Mouse (Mus musculus) olfactory bulb, adult 2 months (tissue): Measurements from ENCODE around the gene Cdyl. TPM values are rescaled to one million over a fixed set of nuclear protein-coding genes. Genes with fewer than 3 reads are reported as not detected.
A peak's percentile ranks its signal among the peaks of the same experiment; 100 is the strongest.

Experiments used
- H3K27ac ChIP-seq: fragments of 200-500 bp; 2 replicates; pipeline ENCODE4 v1.5.1; 2012; ENCODE audit warnings: low read depth, low read length; ENCODE audit not compliant: insufficient read depth
- H3K4me1 ChIP-seq: fragments of 200-500 bp; 2 replicates; pipeline ENCODE4 v1.6.1; 2012; ENCODE audit warnings: low read length; ENCODE audit not compliant: control insufficient read depth, insufficient read depth
- H3K4me3 ChIP-seq: fragments of 200-500 bp; 2 replicates; pipeline ENCODE4 v1.5.1; 2012; ENCODE audit warnings: mild to moderate bottlenecking, low read depth, low read length, moderate library complexity; ENCODE audit not compliant: insufficient read depth
- CTCF ChIP-seq: fragments of 200-500 bp; IDR thresholded peaks from 2 replicates; pipeline ENCODE4 v1.5.1; 2012; ENCODE audit warnings: low read depth, mild to moderate bottlenecking, low read length, moderate library complexity; ENCODE audit not compliant: insufficient read depth
- POLR2A ChIP-seq: fragments of 200-500 bp; IDR thresholded peaks from 2 replicates; pipeline ENCODE4 v1.6.1; 2012; ENCODE audit warnings: mild to moderate bottlenecking, low read depth, low read length, moderate library complexity; ENCODE audit not compliant: insufficient read depth
- WGBS: fragments of 180-500 bp; shearing (Covaris S2); methylation state at CpG from one replicate; pipeline ENCODE4 v1.1.7; 2018; 5-methylcytosine and 5-hydroxymethylcytosine counted together
- polyA plus RNA-seq: library from polyadenylated mRNA; stranded (reverse); fragments of >200 nt; gene quantifications from 2 replicates; pipeline ENCODE4 v1.2.4, GENCODE M21; 2012; ENCODE audit warnings: low replicate concordance; ENCODE audit not compliant: missing spikeins, insufficient read depth, insufficient read length

Cdyl gene
- polyA plus RNA-seq, 1 experiment: not detected

GRCm38 (mm10) chr13:35732891-35733596, 73.4 kb downstream of the Cdyl start:
- WGBS: 95% methylated on average over 5 of the region's 5 CpGs
- Histone ChIP-seq H3K4me1 (no peaks in the 10 kb centered on the region), H3K27ac (no peak overlapping the region), H3K4me3 (no peak overlapping the region)
- TF ChIP-seq POLR2A (no peak), CTCF (no peak)

GRCm38 (mm10) chr13:35737565-35737964, 77.9 kb downstream of the Cdyl start:
- TF ChIP-seq CTCF (no peak), POLR2A (no peak)
- Histone ChIP-seq H3K27ac (no peak overlapping the region), H3K4me1 (peaks cover 5% of the 10 kb centered on the region), H3K4me3 (no peak overlapping the region)
- WGBS: 37% methylated on average over 2 of the region's 2 CpGs

GRCm38 (mm10) chr13:35738210-35738609, 78.6 kb downstream of the Cdyl start:
- no peak overlapping the region for H3K27ac ChIP-seq
- WGBS: 21% methylated on average over 2 of the region's 2 CpGs
- TF ChIP-seq CTCF (no peak), POLR2A (no peak)
- H3K4me3 ChIP-seq: no peak overlapping the region
- H3K4me1 ChIP-seq: peaks cover 5% of the 10 kb centered on the region

- 30% methylated on average over 10 of the region's 10 CpGs for WGBS
- H3K27ac ChIP-seq: no peak overlapping the region
- TF ChIP-seq CTCF (no peak), POLR2A (no peak)
These were observed 79.8 kb downstream of the Cdyl start for GRCm38 (mm10) chr13:35739473-35739872.

GRCm38 (mm10) chr13:35740301-35741039, 80.8 kb downstream of the Cdyl start:
- H3K27ac ChIP-seq: no peak overlapping the region
- WGBS: 3% methylated on average over 61 of the region's 61 CpGs
- peaks cover 5% of the 10 kb centered on the region for H3K4me1 ChIP-seq
- TF ChIP-seq CTCF: no peak
- TF ChIP-seq POLR2A: no peak
- peak overlapping the region; percentile 82 for H3K4me3 ChIP-seq

More at GRCm38 (mm10) chr13:35739473-35739872, 79.8 kb downstream of the Cdyl start:
- Histone ChIP-seq H3K4me1 (peaks cover 5% of the 10 kb centered on the region), H3K4me3 (no peak overlapping the region)

- no peak overlapping the region for H3K27ac ChIP-seq
- WGBS: under 1% methylated on average over 64 of the region's 68 CpGs
- TF ChIP-seq POLR2A (no peak), CTCF (no peak)
These were observed 81.5 kb downstream of the Cdyl start for GRCm38 (mm10) chr13:35741040-35741619.

GRCm38 (mm10) chr13:35741620-35742421, 82.2 kb downstream of the Cdyl start:
- TF ChIP-seq POLR2A (no peak), CTCF (no peak)
- Histone ChIP-seq H3K4me3 (peak overlapping the region; percentile 82), H3K27ac (no peak overlapping the region), H3K4me1 (peaks cover 5% of the 10 kb centered on the region)
- under 1% methylated on average over 92 of the region's 93 CpGs for WGBS

More at GRCm38 (mm10) chr13:35741040-35741619, 81.5 kb downstream of the Cdyl start:
- Histone ChIP-seq H3K4me1 (peaks cover 5% of the 10 kb centered on the region), H3K4me3 (peak overlapping the region; percentile 82)

GRCm38 (mm10) chr13:35742696-35743095, 83.1 kb downstream of the Cdyl start:
- 23% methylated on average over 4 of the region's 4 CpGs for WGBS
- H3K4me3 ChIP-seq: no peak overlapping the region
- TF ChIP-seq CTCF (no peak), POLR2A (no peak)
- H3K27ac ChIP-seq: no peak overlapping the region
- H3K4me1 ChIP-seq: peaks cover 5% of the 10 kb centered on the region

GRCm38 (mm10) chr13:35743196-35743595, 83.6 kb downstream of the Cdyl start:
- 56% methylated on average over 1 of the region's 1 CpGs for WGBS
- Histone ChIP-seq H3K27ac (no peak overlapping the region), H3K4me3 (no peak overlapping the region), H3K4me1 (peaks cover 5% of the 10 kb centered on the region)
- TF ChIP-seq CTCF: no peak
- TF ChIP-seq POLR2A: no peak
